Mouse (Mus musculus) heart, embryonic 11.5 days (tissue): ENCODE data around the gene Zfp385a. TPM values are rescaled to one million over a fixed set of nuclear protein-coding genes. Genes with fewer than 3 reads are reported as not detected.

Experiments used
- ATAC-seq: fragments of 200-750 bp; cut with Nextera tagmentation; replicated peaks from 2 replicates; pipeline ENCODE4 v1.8.0; 2017; ENCODE audit warnings: moderate library complexity; ENCODE audit not compliant: insufficient number of reproducible peaks, low FRiP score, low TSS enrichment
- H3K27ac ChIP-seq: fragments of 300-500 bp; sonication (generic); 2 replicates; pipeline ENCODE4 v1.5.1; 2014; ENCODE audit warnings: mild to moderate bottlenecking, low read depth, low read length
- H3K27me3 ChIP-seq: fragments of 300-500 bp; sonication (generic); 2 replicates; pipeline ENCODE4 v1.6.1; 2014; ENCODE audit warnings: mild to moderate bottlenecking, low read length, mixed read lengths; ENCODE audit not compliant: control insufficient read depth, insufficient read depth
- H3K36me3 ChIP-seq: fragments of 300-500 bp; sonication (generic); 2 replicates; pipeline ENCODE4 v1.6.1; 2014; ENCODE audit warnings: mild to moderate bottlenecking, low read length, moderate library complexity, mixed read lengths; ENCODE audit not compliant: control insufficient read depth, insufficient read depth
- H3K4me1 ChIP-seq: fragments of 300-500 bp; sonication (generic); 2 replicates; pipeline ENCODE4 v1.6.1; 2014; ENCODE audit warnings: low read length; ENCODE audit not compliant: control insufficient read depth, insufficient read depth
- H3K4me2 ChIP-seq: fragments of 300-500 bp; sonication (generic); 2 replicates; pipeline ENCODE4 v1.6.1; 2014; ENCODE audit warnings: mild to moderate bottlenecking, moderate library complexity
- H3K4me3 ChIP-seq: fragments of 300-500 bp; sonication (generic); 2 replicates; pipeline ENCODE4 v1.5.1; 2014; ENCODE audit warnings: low read depth, low read length
- H3K9ac ChIP-seq: fragments of 300-500 bp; sonication (generic); 2 replicates; pipeline ENCODE4 v1.6.1; 2014; ENCODE audit warnings: mild to moderate bottlenecking, low read depth, low read length, moderate library complexity
- H3K9me3 ChIP-seq: fragments of 300-500 bp; sonication (generic); replicated peaks from 2 replicates; pipeline ENCODE4 v1.6.1; 2016; ENCODE audit warnings: low read length; ENCODE audit not compliant: control insufficient read depth
- WGBS: fragments of 180-500 bp; shearing (Covaris S2); extraction: QIAGEN DNeasy Blood & Tissue Kit; methylation state at CpG from one replicate; pipeline ENCODE4 v1.1.7; 2014; ENCODE audit not compliant: insufficient replicate concordance; 5-methylcytosine and 5-hydroxymethylcytosine counted together
- polyA plus RNA-seq: library from polyadenylated mRNA; unstranded; fragments of >200 nt; fragmentation: Nextera tagmentation; extraction: Ambion mirVana; gene quantifications from 2 replicates; pipeline ENCODE4 v1.2.1, GENCODE M21; 2014

Gene Zfp385a
- polyA plus RNA-seq, 1 experiment from 2014 or later, result 11.6 TPM

GRCm38 (mm10) chr15:103347275-103347684 lies 7.4 kb upstream of the Zfp385a start:
- Histone ChIP-seq H3K4me1 (no peaks in the 10 kb centered on the region), H3K36me3 (peaks cover 59% of the 10 kb centered on the region), H3K9me3 (no peaks in the 10 kb centered on the region), H3K9ac (no peak overlapping the region), H3K27ac (no peak overlapping the region), H3K4me3 (no peak overlapping the region), H3K4me2 (no peak overlapping the region), H3K27me3 (no peaks in the 10 kb centered on the region)
- WGBS, result 21% methylated on average over 2 of the region's 2 CpGs
- no peak for ATAC-seq

- Histone ChIP-seq H3K4me1 (no peaks in the 10 kb centered on the region), H3K36me3 (peaks cover 46% of the 10 kb centered on the region), H3K9ac (no peak overlapping the region), H3K27ac (no peak overlapping the region), H3K9me3 (no peaks in the 10 kb centered on the region), H3K27me3 (peaks cover 13% of the 10 kb centered on the region), H3K4me3 (no peak overlapping the region), H3K4me2 (no peak overlapping the region)
- ATAC-seq, result no peak
- 76% methylated on average over 6 of the region's 6 CpGs for WGBS
These were observed 5.9 kb upstream of the Zfp385a start for GRCm38 (mm10) chr15:103345789-103346188.

- no peak overlapping the region for H3K4me3 ChIP-seq
- no peak overlapping the region for H3K27ac ChIP-seq
- H3K4me2 ChIP-seq, result no peak overlapping the region
- H3K27me3 ChIP-seq, result peaks cover 31% of the 10 kb centered on the region
- peaks cover 24% of the 10 kb centered on the region for H3K36me3 ChIP-seq
- peaks cover 14% of the 10 kb centered on the region for H3K4me1 ChIP-seq
- no peak for ATAC-seq
- no peak overlapping the region for H3K9ac ChIP-seq
- no peaks in the 10 kb centered on the region for H3K9me3 ChIP-seq
These were observed 3.7 kb upstream of the Zfp385a start for GRCm38 (mm10) chr15:103343556-103343955.

- ATAC-seq, result no peak
- H3K4me1 ChIP-seq, result peaks cover 14% of the 10 kb centered on the region
- H3K27ac ChIP-seq, result no peak overlapping the region
- 63% methylated on average over 3 of the region's 3 CpGs for WGBS
- no peak overlapping the region for H3K4me3 ChIP-seq
- no peaks in the 10 kb centered on the region for H3K9me3 ChIP-seq
- H3K4me2 ChIP-seq, result no peak overlapping the region
- no peak overlapping the region for H3K9ac ChIP-seq
- peaks cover 23% of the 10 kb centered on the region for H3K36me3 ChIP-seq
- peaks cover 37% of the 10 kb centered on the region for H3K27me3 ChIP-seq
These were observed 3.1 kb upstream of the Zfp385a start for GRCm38 (mm10) chr15:103343008-103343407.

GRCm38 (mm10) chr15:103342415-103342814 lies 2.5 kb upstream of the Zfp385a start:
- Histone ChIP-seq H3K9ac (no peak overlapping the region), H3K27me3 (peaks cover 41% of the 10 kb centered on the region), H3K9me3 (no peaks in the 10 kb centered on the region), H3K4me3 (no peak overlapping the region), H3K4me2 (no peak overlapping the region), H3K27ac (no peak overlapping the region), H3K4me1 (peaks cover 14% of the 10 kb centered on the region), H3K36me3 (peaks cover 20% of the 10 kb centered on the region)
- no peak for ATAC-seq
- 20% methylated on average over 4 of the region's 4 CpGs for WGBS

- Histone ChIP-seq H3K4me1 (peaks cover 14% of the 10 kb centered on the region), H3K27me3 (peaks cover 41% of the 10 kb centered on the region), H3K9me3 (no peaks in the 10 kb centered on the region), H3K4me3 (no peak overlapping the region), H3K9ac (no peak overlapping the region), H3K27ac (no peak overlapping the region), H3K36me3 (peaks cover 20% of the 10 kb centered on the region), H3K4me2 (no peak overlapping the region)
- WGBS, result 41% methylated on average over 8 of the region's 8 CpGs
- no peak for ATAC-seq
These were observed 1.7 kb upstream of the Zfp385a start for GRCm38 (mm10) chr15:103341547-103341946.

GRCm38 (mm10) chr15:103340786-103341185 lies 893 bp upstream of the Zfp385a start:
- Histone ChIP-seq H3K27me3 (peaks cover 41% of the 10 kb centered on the region), H3K27ac (no peak overlapping the region), H3K9ac (no peak overlapping the region), H3K4me3 (no peak overlapping the region), H3K4me2 (peak overlapping the region; percentile 94), H3K36me3 (peaks cover 12% of the 10 kb centered on the region), H3K4me1 (peaks cover 14% of the 10 kb centered on the region), H3K9me3 (no peaks in the 10 kb centered on the region)
- WGBS, result 21% methylated on average over 4 of the region's 4 CpGs
- no peak for ATAC-seq

GRCm38 (mm10) chr15:103339166-103339960 lies 530 bp downstream of the Zfp385a start:
- Histone ChIP-seq H3K9me3 (no peaks in the 10 kb centered on the region), H3K4me3 (peak overlapping the region; percentile 64), H3K27ac (no peak overlapping the region), H3K4me2 (peak overlapping the region; percentile 94), H3K9ac (peak overlapping the region; percentile 66), H3K4me1 (peaks cover 14% of the 10 kb centered on the region), H3K36me3 (peaks cover 2% of the 10 kb centered on the region; the same call in 1 of the 2 replicates), H3K27me3 (peaks cover 44% of the 10 kb centered on the region)
- ATAC-seq, result peak; percentile 13; the same call in 1 of the 2 replicates
- WGBS, result 2% methylated on average over 29 of the region's 31 CpGs

GRCm38 (mm10) chr15:103338829-103339165 lies 1.1 kb downstream of the Zfp385a start:
- peaks cover 44% of the 10 kb centered on the region for H3K27me3 ChIP-seq
- peak overlapping the region; percentile 64 for H3K4me3 ChIP-seq
- ATAC-seq, result no peak
- H3K27ac ChIP-seq, result no peak overlapping the region
- peaks cover 17% of the 10 kb centered on the region for H3K4me1 ChIP-seq
- WGBS, result 41% methylated on average over 4 of the region's 4 CpGs
- H3K9me3 ChIP-seq, result no peaks in the 10 kb centered on the region
- no peaks in the 10 kb centered on the region for H3K36me3 ChIP-seq
- H3K9ac ChIP-seq, result peak overlapping the region; percentile 66
- H3K4me2 ChIP-seq, result peak overlapping the region; percentile 94; the same call in 1 of the 2 replicates
